Mouse (Mus musculus) liver, embryonic 14.5 days (tissue): Measurements from ENCODE around the gene Ptbp3. TPM values are rescaled to one million over a fixed set of nuclear protein-coding genes. Genes with fewer than 3 reads are reported as not detected.

Source experiments
- ATAC-seq: fragments of 200-750 bp; cut with Nextera tagmentation; 2 replicates; pipeline ENCODE4 v1.8.0; 2017; ENCODE audit warnings: moderate number of reproducible peaks, mild to moderate bottlenecking, moderate library complexity; ENCODE audit not compliant: insufficient read depth
- DNase-seq, 3 experiments: peaks; one replicate each; pipeline ENCODE4 v3.0.0-alpha.2; 2012 to 2013; ENCODE audit warnings: low read depth in 3 of 3, low spot score in 3 of 3
- H3K27ac ChIP-seq: fragments of 300-500 bp; sonication (generic); 2 replicates; pipeline ENCODE4 v1.5.1; 2014; ENCODE audit warnings: moderate library complexity, mild to moderate bottlenecking, control low read depth, inconsistent platforms
- H3K27me3 ChIP-seq: fragments of 300-500 bp; sonication (generic); 2 replicates; pipeline ENCODE4 v1.6.1; 2014; ENCODE audit warnings: mild to moderate bottlenecking, low read length, moderate library complexity; ENCODE audit not compliant: control insufficient read depth, insufficient read depth
- H3K36me3 ChIP-seq: fragments of 300-500 bp; sonication (generic); replicated peaks from 2 replicates; pipeline ENCODE4 v1.6.1; 2014; ENCODE audit warnings: low read depth; ENCODE audit not compliant: control insufficient read depth, insufficient read depth
- H3K4me1 ChIP-seq, 2 experiments: fragments of 200-500 bp in 1 of 2; fragments of 300-500 bp in 1 of 2; sonication (generic) in 1 of 2; replicated peaks; 2 replicates each; pipeline ENCODE4 v1.6.1; 2012 to 2014; ENCODE audit warnings: antibody characterized with exemption in 1 of 2, inconsistent platforms in 1 of 2, low read length in 1 of 2; ENCODE audit not compliant: control insufficient read depth in 2 of 2, insufficient read depth in 2 of 2
- H3K4me2 ChIP-seq: fragments of 300-500 bp; sonication (generic); 2 replicates; pipeline ENCODE4 v1.6.1; 2014; ENCODE audit warnings: low read depth, mild to moderate bottlenecking, control low read depth, moderate library complexity
- H3K4me3 ChIP-seq, 2 experiments: fragments of 200-500 bp in 1 of 2; fragments of 300-500 bp in 1 of 2; sonication (generic) in 1 of 2; 2 replicates each; pipeline ENCODE4 v1.5.1; 2012 to 2014; ENCODE audit warnings: low read depth in 2 of 2, low read length in 2 of 2, mild to moderate bottlenecking in 2 of 2, control low read depth in 1 of 2, inconsistent platforms in 1 of 2, moderate library complexity in 1 of 2; ENCODE audit not compliant: insufficient read depth in 1 of 2
- H3K9ac ChIP-seq: fragments of 300-500 bp; sonication (generic); replicated peaks from 2 replicates; pipeline ENCODE4 v1.6.1; 2014; ENCODE audit warnings: mild to moderate bottlenecking, control low read depth, moderate library complexity
- H3K9me3 ChIP-seq: fragments of 300-500 bp; sonication (generic); 2 replicates; pipeline ENCODE4 v1.6.1; 2016; ENCODE audit warnings: low read length, mixed read lengths; ENCODE audit not compliant: control insufficient read depth
- CTCF ChIP-seq: IDR thresholded peaks from 2 replicates; pipeline ENCODE4 v1.5.1; 2016; ENCODE audit warnings: antibody characterized with exemption, low read depth, control low read depth
- EP300 ChIP-seq: IDR thresholded peaks from 2 replicates; pipeline ENCODE4 v1.6.1; 2016; ENCODE audit warnings: antibody characterized with exemption, low read depth
- WGBS: fragments of 180-500 bp; shearing (Covaris S2); extraction: QIAGEN DNeasy Blood & Tissue Kit; methylation state at CpG from one replicate; pipeline ENCODE4 v1.1.7; 2014; ENCODE audit not compliant: insufficient replicate concordance; 5-methylcytosine and 5-hydroxymethylcytosine counted together
- polyA plus RNA-seq, 2 experiments: library from polyadenylated mRNA; depleted of rRNA in 1 of 2; stranded (reverse) in 1 of 2; unstranded in 1 of 2; fragments of >200 nt; fragmentation: Nextera tagmentation in 1 of 2; extraction: Ambion mirVana in 1 of 2; gene quantifications; 2 replicates each; pipeline versions ENCODE4 v1.2.1 to v1.2.3; 2012 to 2014

Ptbp3 gene
- polyA plus RNA-seq, 2 experiments: 26.6 to 64.7 TPM

GRCm38 (mm10) chr4:59585097-59585496 lies 35.9 kb upstream of the Ptbp3 start:
- H3K9ac ChIP-seq: no peak overlapping the region
- WGBS: 66% methylated on average over 5 of the region's 5 CpGs
- H3K4me3 ChIP-seq: no peak overlapping the region
- no peaks in the 10 kb centered on the region for H3K27me3 ChIP-seq
- no peak for DNase-seq
- ATAC-seq: no peak
- TF ChIP-seq EP300 (no peak), CTCF (no peak)
- H3K4me2 ChIP-seq: no peak overlapping the region
- no peaks in the 10 kb centered on the region for H3K36me3 ChIP-seq
- H3K27ac ChIP-seq: no peak overlapping the region
- H3K4me1 ChIP-seq: peaks cover 11 to 12% of the 10 kb centered on the region in 2 experiments
- no peaks in the 10 kb centered on the region for H3K9me3 ChIP-seq

GRCm38 (mm10) chr4:59582186-59582585 lies 33.0 kb upstream of the Ptbp3 start:
- Histone ChIP-seq H3K9me3 (no peaks in the 10 kb centered on the region), H3K27ac (no peak overlapping the region; the same call in 1 of the 2 replicates), H3K27me3 (no peaks in the 10 kb centered on the region), H3K36me3 (no peaks in the 10 kb centered on the region), H3K4me1 (peaks cover 11 to 13% of the 10 kb centered on the region in 2 experiments), H3K9ac (peak overlapping the region; percentile 78), H3K4me2 (peak overlapping the region; percentile 70), H3K4me3 (peak overlapping the region; percentile 77 to 99)
- TF ChIP-seq CTCF (no peak), EP300 (no peak)
- 32% methylated on average over 6 of the region's 6 CpGs for WGBS
- ATAC-seq (no peak), DNase-seq (no peak)

DNA sequence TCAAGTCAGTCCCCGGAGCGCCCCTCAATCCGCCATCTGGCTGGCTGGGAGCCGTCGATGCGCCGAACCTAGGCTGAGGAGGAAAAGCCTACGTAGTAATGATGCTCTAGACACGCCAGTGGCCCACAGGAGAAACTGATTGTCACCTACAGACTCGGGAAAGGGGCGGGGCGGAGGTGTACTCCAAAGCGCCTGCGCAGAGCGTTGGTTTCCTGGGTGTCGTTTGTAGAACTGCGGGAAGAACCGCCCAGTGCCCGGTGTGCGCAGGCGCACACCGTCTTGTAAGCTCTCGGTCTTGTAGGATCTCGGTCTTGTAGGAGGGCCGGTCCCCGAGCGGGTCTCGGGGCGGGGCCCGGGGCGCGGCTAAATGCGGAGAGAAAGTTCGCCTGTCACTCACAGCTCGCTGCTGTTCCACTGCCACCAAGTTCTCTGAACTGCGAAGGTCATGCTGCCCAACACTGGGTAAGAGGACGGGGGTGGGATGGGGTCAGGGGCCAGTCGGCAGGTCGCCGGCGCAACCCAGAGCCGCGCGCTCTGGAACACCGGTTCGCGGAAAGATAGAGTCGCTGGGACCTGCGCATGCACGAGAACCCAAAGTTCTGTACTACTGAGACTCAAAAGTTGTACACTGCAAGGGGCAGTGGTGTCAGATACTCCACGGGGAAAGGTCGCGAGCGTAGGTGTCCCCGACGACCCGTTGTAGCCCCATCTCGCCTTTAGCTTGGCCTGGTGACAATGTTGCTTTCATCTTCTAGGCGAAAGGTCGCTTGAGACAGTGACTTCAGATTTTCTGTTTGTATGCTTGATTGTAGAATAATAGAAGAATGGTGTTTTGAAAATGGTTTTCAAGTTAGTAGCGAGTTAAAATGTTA lies 32.4 kb upstream of the Ptbp3 start, which contains the start of gene Hsdl2:
Hsdl2 (plus strand) TSS at position 250 of the 872 bp plus-strand sequence.
- WGBS: 1% methylated on average over 61 of the region's 61 CpGs
- H3K4me2 ChIP-seq: peak within 1 kb of the TSS; percentile 97

GRCm38 (mm10) chr4:59580495-59581281 lies 31.5 kb upstream of the Ptbp3 start:
- Histone ChIP-seq H3K36me3 (no peaks in the 10 kb centered on the region), H3K27ac (peak overlapping the region; percentile 72), H3K9ac (peak overlapping the region; percentile 66), H3K4me3 (peak overlapping the region; percentile 77 to 99), H3K4me2 (peak overlapping the region; percentile 97), H3K4me1 (peaks cover 11 to 13% of the 10 kb centered on the region in 2 experiments), H3K27me3 (no peaks in the 10 kb centered on the region), H3K9me3 (no peaks in the 10 kb centered on the region)
- WGBS: 1% methylated on average over 23 of the region's 23 CpGs
- TF ChIP-seq CTCF (no peak), EP300 (no peak)
- DNase-seq (no peak), ATAC-seq (no peak)

More for the DNA sequence above, 32.4 kb upstream of the Ptbp3 start, which contains the start of gene Hsdl2:
- H3K9ac ChIP-seq: peak within 1 kb of the TSS; percentile 78
- ATAC-seq: peak; percentile 97
- H3K4me3 ChIP-seq: peak within 1 kb of the TSS; percentile 77 to 99
- H3K36me3 ChIP-seq: no peaks in the 10 kb centered on the region
- peak; percentile 100 for DNase-seq
- TF ChIP-seq CTCF (no peak), EP300 (no peak)
- peak within 1 kb of the TSS; percentile 72 for H3K27ac ChIP-seq
- H3K27me3 ChIP-seq: no peaks in the 10 kb centered on the region
- H3K4me1 ChIP-seq: peaks cover 11 to 13% of the 10 kb centered on the region in 2 experiments
- H3K9me3 ChIP-seq: no peaks in the 10 kb centered on the region
